Mouse (Mus musculus) frontal cortex, adult 2 months (tissue): ENCODE measurements at regions not wholly inside any gene's neighbourhood (a gene's known extent, or its start where the extent isn't known, plus 50 kb on each side); places are given as distances from the start of the nearest gene placed in this dataset.

ENCODE experiments used
- DNase-seq, 2 experiments: peaks; one replicate each; pipeline ENCODE4 v3.0.0; 2022; ENCODE audit warnings: low spot score in 1 of 2; ENCODE audit errors: extremely low spot score in 1 of 2

DNA sequence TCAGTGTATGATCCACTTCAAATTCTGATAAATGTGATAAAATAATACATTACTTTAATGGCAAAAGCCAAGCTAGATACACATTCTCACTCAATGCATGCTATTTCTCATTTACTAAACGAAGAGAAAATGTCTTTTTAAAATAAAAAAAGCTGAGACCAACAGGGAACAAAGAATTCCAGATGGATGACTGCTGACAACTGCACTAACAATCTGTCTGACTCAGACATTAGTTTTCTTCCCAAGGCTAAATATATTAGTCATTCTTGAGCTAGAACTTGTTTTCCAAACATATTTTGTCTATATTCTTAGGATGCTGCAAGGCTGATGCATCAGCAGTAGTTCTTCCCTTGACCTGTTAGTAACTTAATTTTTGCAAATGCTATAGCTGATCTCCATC lies 1008.2 kb downstream of the Sis start:
- DNase-seq: peak in 1 of 2 experiments; percentile 7

DNA sequence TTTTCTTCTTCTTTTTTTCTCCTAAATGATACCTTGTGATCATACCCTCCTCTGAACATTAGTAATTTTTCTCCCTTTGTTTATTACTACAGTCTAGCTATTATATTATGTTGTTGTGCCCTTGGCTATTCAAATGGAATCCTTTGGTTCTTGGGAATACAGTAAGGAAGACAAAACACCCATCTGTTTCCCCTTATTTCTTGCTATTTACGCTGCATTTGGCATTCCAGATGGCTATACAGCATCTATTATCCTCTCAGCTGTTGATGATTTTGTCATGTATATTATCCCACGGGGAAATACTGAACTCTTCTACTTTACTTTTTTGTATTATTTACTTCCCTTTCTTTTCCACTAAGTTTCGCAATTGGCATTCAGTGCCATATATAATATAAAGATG lies 1047.8 kb downstream of the Sis start:
- DNase-seq: no peak

DNA sequence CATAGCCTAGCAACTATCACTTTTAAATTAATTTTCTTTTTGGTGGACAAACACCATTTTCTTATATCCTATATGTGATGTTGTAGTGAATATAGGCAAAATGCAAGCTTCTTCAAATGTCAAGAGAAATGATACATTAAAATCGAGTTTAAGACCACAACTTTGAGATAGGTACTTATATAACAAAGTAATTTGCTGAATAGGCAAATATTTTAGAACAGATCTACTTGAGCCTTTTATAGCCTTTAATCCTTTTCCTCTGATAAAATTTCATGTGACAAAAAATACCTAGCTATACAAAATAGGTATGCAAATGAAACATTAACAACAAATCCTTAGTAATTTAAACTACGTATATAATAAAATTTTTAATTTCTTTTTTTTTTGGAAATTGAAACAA lies 1053.9 kb downstream of the Sis start:
- no peak for DNase-seq

DNA sequence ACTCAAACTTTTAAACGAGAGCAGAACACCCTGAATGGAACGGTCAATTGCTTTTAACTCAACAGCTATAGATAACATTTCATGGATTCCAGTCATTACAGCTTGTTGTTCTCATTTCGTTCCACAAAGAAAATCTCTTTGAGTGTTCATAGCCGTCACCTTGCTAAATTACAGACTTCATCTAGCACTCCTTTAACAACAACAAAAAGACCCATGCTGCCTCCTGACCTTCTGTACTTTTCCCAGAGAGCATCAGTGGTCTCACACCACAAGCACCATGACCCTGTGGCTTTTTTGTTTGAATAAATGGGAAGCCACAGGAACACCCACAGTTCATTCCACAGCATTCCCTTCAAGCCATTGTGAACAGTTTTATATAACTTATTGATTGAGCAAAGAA lies 1058.4 kb downstream of the Sis start:
- no peak for DNase-seq

DNA sequence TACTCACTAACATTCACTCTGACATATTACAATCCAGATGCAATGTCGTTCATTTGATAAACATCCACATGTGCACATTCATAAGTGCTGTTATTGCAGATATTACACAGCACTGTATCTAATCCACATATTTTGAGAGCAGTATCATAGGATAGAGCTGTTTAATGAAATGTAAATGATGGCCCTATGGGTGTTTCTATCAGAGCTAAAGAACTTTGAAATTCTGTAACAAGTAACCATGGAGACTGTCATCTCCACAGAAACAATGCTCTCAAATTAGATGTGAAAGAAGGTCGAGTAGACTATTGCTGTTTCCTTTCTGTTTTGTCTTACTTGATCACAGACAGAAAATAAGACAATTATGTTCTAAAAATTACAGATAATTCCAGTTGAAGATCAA lies 1103.0 kb downstream of the Sis start:
- DNase-seq: no peak

DNA sequence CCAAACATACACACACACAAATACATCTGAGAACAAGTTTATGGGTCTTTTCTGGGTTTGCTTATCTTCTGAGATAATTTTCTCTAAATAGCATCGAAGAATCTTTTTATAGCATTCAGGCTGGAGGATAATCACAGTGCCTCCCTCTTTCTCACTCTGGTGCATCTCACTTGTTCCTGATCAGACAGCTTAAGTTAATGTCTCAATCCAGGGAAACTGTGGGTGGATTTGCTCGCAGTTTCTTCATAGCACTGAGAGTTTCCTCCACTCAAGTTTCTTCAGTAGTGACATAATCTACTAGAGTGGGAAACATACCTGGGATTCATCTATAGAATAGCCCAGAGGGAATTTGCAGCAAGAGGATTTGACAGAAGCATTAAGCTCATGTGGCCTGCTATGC lies 1131.6 kb downstream of the Sis start:
- peak; percentile 7 to 17 for DNase-seq
